Mouse (Mus musculus) left cerebral cortex, postnatal 25 days (tissue): ENCODE results near the gene Yjefn3. TPM values are rescaled to one million over a fixed set of nuclear protein-coding genes. Genes with fewer than 3 reads are reported as not detected.

Experiments
- DNase-seq, 2 experiments: peaks; one replicate each; pipeline ENCODE4 v3.0.0; 2022; ENCODE audit warnings: low spot score in 2 of 2, mixed read lengths in 1 of 2
- intact Hi-C: fragments of 180-260 bp; cut with DNase I; formaldehyde crosslinking; loops from one replicate; pipeline ENCODE4 v1.15.1; 2025
- total RNA-seq, 2 experiments: library from RNA; stranded (reverse); gene quantifications; 2 replicates each; pipeline ENCODE4 v1.2.3; 2021

Gene Yjefn3
- total RNA-seq, 2 experiments from 2014 or later = 21.6 to 23.7 TPM

DNA sequence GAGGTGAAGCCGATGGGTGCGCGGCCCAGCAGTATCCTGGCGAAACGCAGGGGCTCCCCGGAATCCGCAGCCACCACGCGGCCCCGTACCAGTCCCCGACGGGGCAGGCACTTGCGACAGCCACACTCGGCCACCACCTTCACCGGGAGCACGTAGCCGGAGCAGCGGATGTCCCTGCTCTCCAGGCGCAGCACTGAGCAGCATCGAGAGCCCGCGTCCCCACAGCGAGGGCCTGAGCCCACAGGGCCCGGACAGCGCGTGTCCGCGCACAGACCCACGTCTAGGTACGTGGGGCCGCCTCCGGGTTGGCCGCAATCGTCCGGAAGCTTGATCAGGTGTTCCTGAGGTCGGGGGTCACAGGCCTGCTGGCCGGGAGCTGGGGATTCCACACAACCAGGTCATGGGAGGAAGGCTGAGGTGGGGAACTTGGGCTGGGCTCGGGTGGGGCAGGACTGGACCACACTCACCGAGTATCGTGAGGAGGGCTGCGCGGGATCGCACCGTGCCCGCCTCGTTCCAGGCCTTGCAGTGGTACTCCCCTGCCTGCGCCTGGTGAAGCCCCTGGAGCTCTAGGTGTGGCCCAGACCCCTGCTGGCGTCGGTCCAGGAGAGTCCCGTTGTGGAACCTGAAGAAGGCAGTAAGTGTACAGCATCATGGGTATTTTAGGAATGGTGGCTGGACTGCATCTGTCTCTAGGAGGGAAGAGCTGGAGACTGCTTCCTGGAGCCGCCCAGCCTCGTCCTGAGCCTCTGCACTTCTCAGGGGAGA, 19.5 kb downstream of the Yjefn3 start:
- DNase-seq = no peak
- intact Hi-C loops = no loop called here

DNA sequence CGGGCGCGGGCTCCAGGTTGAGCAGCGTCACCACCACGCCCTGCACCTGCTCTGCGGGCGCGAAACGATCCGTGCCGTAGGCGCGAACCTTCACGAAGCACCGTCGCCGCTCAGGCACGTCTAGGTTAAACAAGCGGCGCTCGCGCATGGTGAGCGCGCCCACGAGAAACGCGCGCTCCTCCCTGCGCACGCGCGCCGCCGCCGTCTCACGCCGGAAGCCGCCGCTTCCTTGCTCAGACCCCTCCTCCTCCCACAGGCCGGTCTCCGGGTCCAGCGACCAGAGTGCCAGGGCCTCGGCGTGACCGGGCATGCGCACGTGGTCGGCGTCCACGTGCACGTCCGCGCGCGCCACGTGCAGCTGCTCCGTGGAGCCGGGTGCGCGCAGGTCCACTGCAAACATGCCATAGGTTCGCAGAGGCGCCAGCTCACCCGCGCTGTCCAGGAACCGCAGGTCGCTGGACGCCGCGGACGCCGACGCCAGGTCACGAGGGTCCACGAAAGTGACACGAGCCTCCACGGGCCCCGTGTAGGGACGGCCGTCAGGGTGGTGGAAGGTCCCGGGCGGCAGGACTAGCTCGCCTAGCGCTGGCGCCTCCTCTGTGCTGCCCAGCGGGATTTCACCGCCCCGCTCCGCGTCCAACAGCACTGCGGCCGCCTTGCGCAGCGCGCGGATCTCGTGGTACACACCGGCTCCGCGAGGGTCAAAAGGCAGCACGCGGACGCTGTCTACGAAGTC, 20.3 kb downstream of the Yjefn3 start:
- intact Hi-C loops = no loop called here
- DNase-seq = peak; percentile 61 to 64

DNA sequence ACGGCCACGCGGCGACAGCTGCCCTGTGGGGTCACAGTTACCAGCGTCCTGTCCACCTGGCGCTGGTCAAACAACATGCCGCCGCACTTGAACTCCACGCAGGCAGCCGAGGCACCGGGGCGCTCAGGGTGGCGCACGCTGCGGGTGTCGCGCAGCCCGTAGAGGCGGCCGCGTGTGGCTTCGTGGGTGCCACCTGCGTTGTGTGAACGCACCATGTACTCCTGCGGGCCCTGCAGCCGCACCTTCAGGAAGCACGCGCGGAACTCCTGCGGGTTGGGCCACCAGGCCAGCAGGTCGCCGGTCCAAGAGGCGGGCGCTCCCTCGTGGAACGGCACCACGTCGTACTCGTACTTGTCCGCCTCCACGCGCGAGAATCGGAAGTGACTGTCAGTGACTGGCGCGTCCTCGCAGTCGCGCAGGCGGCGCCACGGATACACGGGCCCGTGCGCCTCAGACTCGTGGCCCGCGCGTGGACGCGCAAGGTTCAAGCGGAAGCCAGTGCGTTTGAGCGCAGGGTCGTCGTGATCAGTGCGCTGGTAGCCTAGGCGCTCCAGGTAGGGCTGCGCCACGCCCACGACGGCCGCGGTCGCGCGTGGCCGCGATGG, 21.1 kb downstream of the Yjefn3 start:
- no peak for DNase-seq
- intact Hi-C loops = no loop called here

DNA sequence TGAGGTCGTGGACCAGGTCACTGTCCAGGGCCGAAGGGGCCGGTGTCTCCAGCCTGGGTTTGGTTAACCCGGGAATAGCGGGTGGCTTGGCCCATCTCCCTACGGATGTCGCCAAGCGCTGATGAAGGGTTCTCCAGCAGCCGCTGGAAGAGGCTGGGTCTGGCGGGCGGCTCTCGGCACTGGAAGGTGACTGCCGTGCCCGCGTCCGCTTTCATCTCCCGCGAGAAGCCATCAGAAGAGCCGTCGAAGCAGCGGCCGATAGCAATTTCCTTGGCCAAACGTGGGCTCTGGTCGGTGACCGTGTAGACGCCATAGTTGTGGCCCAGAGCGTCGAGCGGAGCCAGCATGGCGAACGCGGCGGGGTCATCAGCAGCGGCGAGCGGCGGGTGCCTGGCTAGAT, 21.7 kb downstream of the Yjefn3 start:
- intact Hi-C loops = no loop called here

DNA sequence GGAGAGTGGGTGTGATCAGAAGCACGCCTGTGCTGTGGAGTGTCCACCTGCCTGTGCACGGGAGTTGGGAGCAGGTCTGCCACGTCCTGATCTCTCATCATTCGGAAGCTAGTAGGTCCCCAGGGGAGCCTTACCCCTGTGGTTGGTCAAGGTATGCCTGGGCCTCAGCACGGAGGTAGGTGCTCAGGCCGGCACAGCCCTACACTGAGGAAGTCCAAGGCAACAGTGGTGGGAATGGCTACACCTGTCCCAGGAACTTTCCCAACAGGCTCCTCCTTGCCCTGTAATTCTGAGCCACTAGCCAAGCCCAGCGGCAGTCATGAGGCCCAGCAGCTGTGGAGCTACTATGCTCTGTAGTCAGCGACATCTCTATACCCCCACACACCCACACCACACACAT, 22.8 kb downstream of the Yjefn3 start:
- no peak for DNase-seq
- intact Hi-C loops = no loop called here

More for the DNA sequence above, 21.7 kb downstream of the Yjefn3 start:
- no peak for DNase-seq

DNA sequence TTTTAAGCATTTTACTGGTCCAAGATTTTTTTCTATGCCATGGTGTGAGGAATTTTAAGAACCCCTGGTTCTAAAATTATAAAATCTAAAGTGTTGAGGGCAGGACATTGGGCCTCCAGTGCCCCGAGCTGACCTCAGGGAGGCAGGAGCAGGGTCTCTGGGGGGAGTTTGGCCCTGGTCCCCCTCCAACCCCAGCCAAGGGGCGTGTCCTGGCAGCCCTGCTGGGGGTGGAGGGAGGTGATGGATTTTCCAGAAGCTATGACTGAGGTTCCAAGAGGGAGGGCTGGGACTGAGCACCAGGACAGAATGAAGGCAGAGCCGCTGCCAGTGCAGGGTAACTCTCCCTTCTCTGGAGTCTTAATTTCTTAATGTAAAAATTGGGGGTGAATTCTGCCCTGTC, 24.5 kb downstream of the Yjefn3 start:
- intact Hi-C loops = loop anchor here (2.0 kb wide), 1 partner anchor 41 kb away; no protein-coding TSS in a partner anchor
- DNase-seq = no peak

DNA sequence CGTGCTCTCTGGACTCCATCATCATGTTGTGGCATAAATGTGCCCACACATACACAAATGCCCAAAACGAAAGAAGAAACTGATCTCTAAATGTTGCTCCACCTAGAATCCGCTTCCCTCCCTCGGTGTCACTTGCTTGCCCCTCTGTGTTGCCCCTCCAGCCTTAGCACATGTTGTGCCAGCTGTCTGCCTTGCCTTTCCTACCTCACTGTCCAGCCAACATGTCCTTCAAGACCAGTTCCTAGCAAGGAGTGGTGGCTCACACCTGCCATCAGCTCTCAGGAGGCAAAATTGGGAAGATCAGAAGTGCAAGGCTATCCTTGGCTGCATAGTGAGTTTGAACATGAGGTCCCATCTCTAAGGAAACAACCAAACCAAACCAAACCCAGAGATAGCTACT, 25.1 kb downstream of the Yjefn3 start:
- intact Hi-C loops = loop anchor here (2.0 kb wide), 1 partner anchor 41 kb away; no protein-coding TSS in a partner anchor
- no peak for DNase-seq

DNA sequence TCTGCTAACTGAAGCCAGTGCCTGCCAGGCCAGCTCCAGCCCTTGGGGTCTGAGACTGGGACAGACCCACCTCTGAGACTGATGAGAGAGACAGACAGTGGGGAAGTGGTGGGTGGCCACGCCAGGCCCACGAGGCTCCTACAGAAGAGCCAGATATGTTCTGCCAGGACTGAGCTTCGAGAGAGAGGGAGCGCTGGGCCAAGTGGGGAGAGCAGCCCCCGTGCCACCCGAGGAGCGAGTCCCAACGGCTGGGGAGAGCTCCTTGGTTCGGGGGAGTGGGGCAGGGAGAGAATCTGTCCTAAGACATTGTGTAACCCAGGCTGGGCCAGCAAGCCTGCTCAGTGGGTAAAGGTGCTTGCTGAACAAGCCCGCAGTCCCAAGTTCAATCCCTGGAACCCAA, 25.5 kb downstream of the Yjefn3 start:
- no peak for DNase-seq
- intact Hi-C loops = loop anchor here (2.0 kb wide), 1 partner anchor 42 kb away; no protein-coding TSS in a partner anchor

DNA sequence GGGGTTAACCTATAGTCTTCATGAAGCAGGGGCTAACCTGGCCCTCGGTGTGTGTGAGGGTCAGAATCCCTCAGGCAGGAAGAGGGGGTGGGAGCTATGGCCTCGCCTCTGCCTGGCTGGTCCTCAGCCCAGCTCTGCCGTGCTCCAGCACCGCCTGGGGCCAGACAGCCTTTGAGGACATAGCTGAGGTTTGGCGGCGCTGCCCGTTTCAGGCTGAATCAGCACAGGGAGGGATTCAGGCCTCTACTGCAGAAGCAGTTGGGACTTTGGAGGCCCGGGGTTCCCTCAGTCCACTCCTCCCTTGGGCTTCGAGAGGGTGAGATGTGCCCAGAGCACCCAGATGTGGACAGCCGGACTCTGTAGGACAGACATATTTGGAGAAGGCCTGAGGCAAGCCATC, 26.4 kb downstream of the Yjefn3 start:
- DNase-seq = no peak
- intact Hi-C loops = loop anchor here (2.0 kb wide), 1 partner anchor 43 kb away; no protein-coding TSS in a partner anchor

DNA sequence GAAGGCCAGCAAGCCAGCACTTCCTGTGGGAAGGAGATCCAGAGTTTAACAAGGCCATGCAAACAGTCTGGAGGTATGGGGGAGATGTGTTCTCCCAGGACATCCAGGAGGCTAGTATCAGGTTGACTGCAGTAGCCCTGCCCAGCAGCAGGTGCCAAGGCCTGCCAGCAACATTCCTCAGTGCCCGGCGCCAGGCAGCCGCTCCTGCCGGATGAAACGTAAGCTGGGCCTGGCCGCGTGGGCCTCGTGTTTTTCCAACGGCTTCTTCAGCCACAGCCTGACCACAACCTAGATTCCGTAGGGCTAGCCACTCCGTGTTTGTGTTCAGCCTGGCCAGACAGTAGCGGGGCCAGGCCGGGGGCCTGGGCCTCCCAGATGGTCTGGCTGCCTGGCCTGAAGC, 27.9 kb downstream of the Yjefn3 start:
- intact Hi-C loops = no loop called here
- DNase-seq = no peak

DNA sequence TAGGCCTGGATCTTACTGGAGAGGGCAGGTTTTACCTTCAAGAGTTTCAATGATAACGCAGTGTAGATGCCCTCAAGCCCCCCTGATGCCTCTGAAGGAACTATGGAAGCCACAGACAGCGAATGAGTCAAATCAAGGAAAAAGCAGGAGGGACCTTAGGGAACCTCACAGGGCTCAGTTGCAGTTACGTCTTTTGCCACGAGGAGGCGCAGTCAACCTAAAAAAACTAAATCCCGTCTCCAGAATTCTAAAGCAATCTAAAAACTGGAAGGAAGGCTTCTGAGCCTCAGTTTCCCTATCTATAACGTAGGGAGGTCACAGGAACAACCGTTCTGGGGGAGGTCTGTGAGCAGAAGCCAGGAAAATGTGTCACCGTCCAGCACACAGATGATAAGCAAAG, 28.4 kb downstream of the Yjefn3 start:
- intact Hi-C loops = no loop called here
- peak; percentile 63 to 75 for DNase-seq

DNA sequence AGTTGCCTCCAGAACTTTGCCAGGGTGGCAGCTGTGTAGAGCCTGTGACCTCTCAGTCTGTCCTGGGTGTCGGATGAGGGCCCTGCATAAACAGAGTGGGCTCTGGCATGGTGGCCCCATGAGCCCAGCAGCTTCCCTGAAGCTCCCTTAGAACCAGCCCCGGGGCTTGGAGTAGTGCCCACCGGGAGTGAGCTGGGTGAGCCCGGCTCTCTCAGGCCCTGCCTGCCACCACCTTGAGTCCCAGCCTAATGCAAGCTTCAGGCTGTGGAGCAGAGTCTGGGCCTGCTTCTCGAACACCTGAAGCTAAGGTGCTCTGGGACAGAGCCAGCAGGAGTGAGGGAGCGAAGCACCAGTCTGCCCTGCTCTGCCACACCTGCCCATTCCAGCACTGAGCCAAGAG, 31.6 kb downstream of the Yjefn3 start:
- DNase-seq = no peak
- intact Hi-C loops = no loop called here

DNA sequence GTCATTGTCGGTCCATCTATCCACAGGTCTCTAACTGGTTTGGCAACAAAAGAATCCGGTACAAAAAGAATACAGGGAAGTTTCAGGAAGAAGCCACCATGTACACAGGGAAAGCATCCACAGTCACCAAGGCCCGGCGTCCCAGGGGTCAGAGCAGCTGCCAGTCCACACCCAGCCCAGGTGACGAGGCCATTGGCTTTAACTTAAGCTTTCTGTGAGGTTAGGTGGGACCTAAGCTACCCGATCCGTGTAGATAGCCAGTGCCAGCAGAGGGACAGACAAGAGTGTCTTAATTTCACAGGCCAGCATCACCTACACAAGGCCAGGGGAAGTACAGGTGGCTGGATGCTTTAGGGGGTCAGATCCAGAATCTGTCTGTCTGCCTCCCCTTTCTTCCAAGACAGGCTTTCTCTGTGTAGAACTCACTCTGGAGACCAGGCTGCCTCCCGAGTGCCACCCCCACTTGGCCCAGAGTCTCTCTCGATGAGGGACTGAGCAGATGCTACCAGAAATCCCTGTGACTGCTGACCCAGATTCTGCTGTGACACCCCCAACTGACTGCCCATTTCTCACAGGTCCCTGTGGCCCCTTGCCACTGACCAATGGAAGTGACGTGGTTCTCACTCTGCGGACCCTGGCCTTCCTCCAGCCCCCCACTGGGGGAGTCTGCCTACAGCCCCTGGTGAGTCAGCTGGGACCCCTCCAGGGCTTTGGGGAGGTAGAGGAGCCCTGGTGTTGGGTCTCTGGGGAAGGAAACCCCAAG, 32.3 kb downstream of the Yjefn3 start:
- intact Hi-C loops = no loop called here
- peak in 1 of 2 experiments; percentile 68 for DNase-seq

DNA sequence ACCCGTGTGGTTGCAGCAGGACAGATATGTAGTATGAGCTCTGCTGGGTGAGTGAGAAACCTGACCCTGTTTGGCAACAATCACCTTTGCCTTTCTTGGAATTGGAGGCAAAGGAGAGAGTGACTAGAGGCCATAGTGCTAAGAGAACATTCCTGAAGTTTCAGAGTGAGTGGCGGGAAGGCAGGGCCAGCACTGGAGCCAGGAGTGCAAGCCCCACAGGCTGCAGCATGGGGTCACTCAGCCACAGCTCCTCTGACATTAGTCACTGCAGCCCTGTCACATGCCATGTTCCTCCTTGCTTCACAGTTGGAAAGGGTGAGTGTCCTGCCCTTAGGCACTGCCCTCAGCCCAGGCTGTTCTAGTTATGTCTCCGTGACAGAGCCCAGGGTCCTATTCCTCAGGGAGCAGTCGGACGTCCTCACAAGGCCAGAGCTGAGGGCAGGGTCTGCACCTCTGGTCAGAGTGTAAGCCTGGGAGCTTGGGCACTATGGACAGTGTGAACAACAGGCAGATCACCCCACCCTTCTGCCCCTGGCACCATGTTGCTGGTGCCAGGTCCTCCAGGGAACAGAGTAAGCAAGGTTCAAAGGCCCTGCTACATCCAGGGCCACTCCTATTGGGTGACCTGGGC, 34.7 kb downstream of the Yjefn3 start:
- intact Hi-C loops = no loop called here

DNA sequence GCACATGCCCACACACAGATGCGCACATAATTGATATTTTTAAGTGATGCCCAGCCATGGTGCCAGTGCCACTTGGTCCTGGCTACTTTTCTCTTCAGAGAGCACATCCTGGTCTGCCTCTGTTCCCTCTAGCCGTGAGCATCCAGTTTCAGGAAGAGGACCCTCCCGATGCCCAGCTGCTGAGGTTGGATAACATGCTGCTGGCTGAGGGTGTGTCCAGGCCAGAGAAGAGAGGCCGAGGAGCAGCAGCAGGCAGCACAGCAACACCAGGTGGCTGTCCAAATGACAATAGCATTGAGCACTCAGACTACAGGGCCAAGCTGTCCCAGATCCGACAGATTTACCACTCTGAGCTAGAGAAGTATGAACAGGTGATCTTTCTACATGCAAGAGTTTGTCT, 38.3 kb downstream of the Yjefn3 start:
- no peak for DNase-seq
- intact Hi-C loops = no loop called here

More for the DNA sequence above, 34.7 kb downstream of the Yjefn3 start:
- DNase-seq = no peak

DNA sequence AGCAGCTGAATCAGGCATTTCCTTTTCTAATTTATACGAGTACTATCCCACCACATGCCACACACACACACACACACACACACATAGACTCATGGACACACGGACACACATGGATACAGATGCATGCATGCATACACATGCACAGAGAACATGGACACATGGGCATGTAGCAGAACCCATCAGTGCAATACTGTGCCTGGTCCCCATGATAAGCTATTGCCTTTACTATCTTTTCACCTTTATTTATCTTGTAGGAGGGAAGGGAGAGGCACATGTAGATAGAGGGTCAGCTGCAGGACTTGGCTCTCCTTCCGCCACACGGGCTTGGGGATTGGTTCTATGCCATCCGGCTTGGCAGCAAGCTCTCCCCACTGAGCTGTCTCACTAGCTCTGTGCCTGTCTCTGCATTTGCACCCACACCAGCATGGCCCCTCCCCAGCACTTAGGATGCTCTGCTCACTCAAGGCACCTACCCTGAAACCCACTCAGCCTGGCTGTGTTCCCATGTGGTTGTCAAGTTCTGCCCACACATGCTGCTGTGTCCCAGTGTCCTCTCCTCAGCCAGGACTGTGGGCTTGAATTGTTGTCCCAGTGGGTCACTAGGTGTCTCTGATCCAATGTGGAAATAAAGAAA, 39.0 kb downstream of the Yjefn3 start:
- peak in 1 of 2 experiments; percentile 60 for DNase-seq
- intact Hi-C loops = no loop called here

DNA sequence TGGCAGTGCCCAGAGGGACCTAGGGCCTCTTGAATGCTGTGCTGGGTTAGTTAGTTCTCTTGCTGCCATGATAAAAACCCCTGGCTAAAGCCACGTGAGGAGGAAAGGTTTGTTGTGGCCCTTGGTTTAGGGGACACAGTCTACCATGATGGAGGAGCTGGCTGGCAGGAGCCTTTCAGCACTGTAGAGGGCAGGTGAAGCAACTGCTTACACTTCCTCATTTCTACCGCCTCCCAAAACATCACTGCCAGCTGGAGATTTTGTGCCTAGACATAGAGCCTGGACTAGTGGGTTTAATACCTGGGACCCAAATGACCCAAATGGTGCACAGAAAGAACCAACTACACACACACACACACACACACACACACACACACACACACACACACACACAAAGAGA, 41.3 kb downstream of the Yjefn3 start:
- no peak for DNase-seq

DNA sequence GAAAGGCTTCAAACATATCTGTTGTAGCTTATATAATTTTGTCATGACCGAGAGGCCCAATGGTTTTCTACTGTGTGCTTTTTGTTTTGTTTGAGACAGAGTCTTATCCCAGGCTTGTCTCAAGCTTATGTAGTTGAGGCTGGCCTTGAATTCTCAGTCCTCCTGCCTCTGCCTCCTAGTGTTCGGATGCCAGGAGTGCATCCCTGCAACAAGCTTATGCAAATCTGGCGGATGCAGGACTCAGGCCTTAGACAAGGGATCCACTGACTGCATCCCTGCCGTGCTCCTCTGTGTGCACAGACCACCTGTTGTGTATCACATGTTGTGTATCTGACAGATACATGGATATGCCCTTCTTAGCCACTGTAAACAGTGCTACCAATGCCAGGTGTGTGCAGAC, 41.7 kb downstream of the Yjefn3 start:
- intact Hi-C loops = no loop called here
- DNase-seq = no peak

More for the DNA sequence above, 41.3 kb downstream of the Yjefn3 start:
- intact Hi-C loops = no loop called here

DNA sequence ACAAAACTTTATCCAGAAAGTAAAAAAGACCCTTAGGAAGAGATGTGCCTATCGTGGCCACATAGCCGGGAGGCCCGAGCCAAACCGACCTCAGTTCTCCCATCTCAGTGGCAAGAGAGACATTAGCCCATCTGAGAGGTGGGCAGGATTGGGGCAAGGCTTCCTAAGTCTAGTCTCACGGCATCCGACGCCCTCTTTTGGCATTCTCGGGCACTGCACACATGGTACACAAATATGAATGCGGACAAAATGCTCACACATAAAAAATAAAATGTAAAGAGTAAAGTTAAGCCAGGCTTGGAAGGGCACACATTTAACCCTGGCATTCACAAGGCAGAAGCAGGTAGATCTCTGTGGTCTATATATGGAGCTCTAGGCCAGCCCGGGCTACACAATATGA, 48.6 kb downstream of the Yjefn3 start:
- DNase-seq = no peak
- intact Hi-C loops = no loop called here
